Mouse (Mus musculus) hindbrain, postnatal 0 days (tissue): Measurements from ENCODE around the gene Dctn2. TPM values are rescaled to one million over a fixed set of nuclear protein-coding genes. Genes with fewer than 3 reads are reported as not detected.

ENCODE experiments used
- ATAC-seq: fragments of 200-750 bp; cut with Nextera tagmentation; 2 replicates; pipeline ENCODE4 v1.8.0; 2017; ENCODE audit warnings: mild to moderate bottlenecking, moderate TSS enrichment, moderate library complexity
- DNase-seq: peaks from one replicate; pipeline ENCODE4 v3.0.0-alpha.2; 2015; ENCODE audit warnings: low spot score
- H3K27ac ChIP-seq: fragments of 300-500 bp; sonication (generic); 2 replicates; pipeline ENCODE4 v1.5.1; 2014; ENCODE audit warnings: mild to moderate bottlenecking
- H3K27me3 ChIP-seq: fragments of 300-500 bp; sonication (generic); 2 replicates; pipeline ENCODE4 v1.6.1; 2014; ENCODE audit warnings: low read length, mixed read lengths; ENCODE audit not compliant: insufficient read depth
- H3K36me3 ChIP-seq: fragments of 300-500 bp; sonication (generic); 2 replicates; pipeline ENCODE4 v1.6.1; 2014; ENCODE audit warnings: low read length, mixed read lengths; ENCODE audit not compliant: insufficient read depth
- H3K4me1 ChIP-seq: fragments of 300-500 bp; sonication (generic); 2 replicates; pipeline ENCODE4 v1.6.1; 2014; ENCODE audit warnings: antibody characterized with exemption, low read length, mixed read lengths; ENCODE audit not compliant: insufficient read depth
- H3K4me2 ChIP-seq: fragments of 300-500 bp; sonication (generic); 2 replicates; pipeline ENCODE4 v1.6.1; 2014; ENCODE audit warnings: low read depth, mild to moderate bottlenecking, low read length, moderate library complexity, mixed read lengths
- H3K4me3 ChIP-seq: fragments of 300-500 bp; sonication (generic); 2 replicates; pipeline ENCODE4 v1.5.1; 2014; ENCODE audit warnings: low read length
- H3K9ac ChIP-seq: fragments of 300-500 bp; sonication (generic); replicated peaks from 2 replicates; pipeline ENCODE4 v1.6.1; 2014; ENCODE audit warnings: mild to moderate bottlenecking, low read length, moderate library complexity, mixed read lengths
- H3K9me3 ChIP-seq: fragments of 300-500 bp; sonication (generic); 2 replicates; pipeline ENCODE4 v1.6.1; 2016; ENCODE audit warnings: low read length, mixed read lengths
- CTCF ChIP-seq: IDR thresholded peaks from 2 replicates; pipeline ENCODE4 v1.5.1; 2016; ENCODE audit warnings: antibody characterized with exemption, control low read depth, low read depth
- WGBS: fragments of 180-500 bp; shearing (Covaris S2); extraction: QIAGEN DNeasy Blood & Tissue Kit; methylation state at CpG from one replicate; pipeline ENCODE4 v1.1.7; 2014; 5-methylcytosine and 5-hydroxymethylcytosine counted together
- polyA plus RNA-seq: library from polyadenylated mRNA; unstranded; fragments of >200 nt; fragmentation: Nextera tagmentation; extraction: Ambion mirVana; gene quantifications from 2 replicates; pipeline ENCODE4 v1.2.1, GENCODE M21; 2015
- total RNA-seq: library from RNA; depleted of rRNA; stranded (reverse); fragments of >200 nt; gene quantifications from 2 replicates; pipeline ENCODE4 v1.2.3, GENCODE M21; 2014; rRNA removed

Dctn2 gene
- total RNA-seq (314 and 348 TPM in 2 replicates), polyA plus RNA-seq (319 and 323 TPM in 2 replicates)

DNA sequence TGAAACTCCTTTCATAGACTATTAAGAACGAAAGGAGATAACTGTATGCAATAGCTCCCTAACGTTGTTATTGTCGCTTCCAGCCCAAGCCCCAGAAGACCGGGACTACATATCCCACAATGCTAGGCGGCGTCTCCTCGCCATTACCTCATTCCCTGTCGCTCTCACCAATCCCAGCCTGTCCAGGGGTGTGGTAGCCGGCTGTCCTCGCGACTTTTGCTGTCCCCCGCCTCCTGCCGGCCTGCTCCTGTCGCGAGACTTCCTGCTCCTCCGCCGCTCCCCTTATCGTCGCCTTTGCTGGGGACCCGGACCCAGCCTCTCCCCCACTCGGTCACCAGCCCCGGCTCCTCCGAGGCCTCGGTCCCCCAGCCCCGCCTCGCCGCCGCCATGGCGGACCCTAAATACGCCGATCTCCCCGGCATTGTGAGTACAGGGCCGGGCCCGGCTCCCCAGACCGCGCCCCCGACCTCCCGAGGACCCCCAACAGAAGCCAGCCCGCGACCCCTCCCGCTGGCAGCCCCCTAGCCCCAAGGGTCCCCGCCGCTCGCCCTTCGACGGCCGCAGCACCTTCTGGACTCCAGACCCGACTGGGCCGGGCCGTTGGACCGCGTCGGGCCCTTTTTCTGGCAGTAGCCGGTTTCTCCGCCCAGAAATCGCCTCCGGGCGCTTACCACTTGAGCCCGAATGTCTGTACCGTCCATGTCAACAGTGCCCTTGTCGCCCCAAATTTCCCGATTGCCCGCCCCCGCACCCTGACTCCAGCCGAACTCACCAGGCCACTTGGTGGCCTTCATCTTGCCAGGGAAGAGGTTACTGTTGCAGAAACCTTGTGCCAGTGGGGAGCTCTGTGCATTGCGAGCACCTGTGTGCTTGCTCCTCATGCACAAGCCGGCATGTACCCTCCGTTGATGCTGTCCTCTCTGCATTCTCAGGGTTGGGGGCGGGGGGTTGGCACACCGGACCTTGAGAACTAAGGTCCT lies at the start of gene Dctn2:
Gene Dctn2 (plus strand): TSS at position 257 of the 980 bp plus-strand sequence.
- H3K36me3 ChIP-seq = peaks cover 17% of the 10 kb centered on the region; the same call in 1 of the 2 replicates
- H3K27me3 ChIP-seq = no peaks in the 10 kb centered on the region
- WGBS = under 1% methylated on average over 65 of the region's 70 CpGs
- H3K4me1 ChIP-seq = peaks cover 21% of the 10 kb centered on the region; the same call in 1 of the 2 replicates
- DNase-seq = peak; percentile 96
- peak within 1 kb of the TSS; percentile 100 for H3K9ac ChIP-seq
- peak within 1 kb of the TSS; percentile 94 for H3K4me2 ChIP-seq
- TF ChIP-seq CTCF = peak; percentile 37
- peak; percentile 97 for ATAC-seq
- H3K9me3 ChIP-seq = no peaks in the 10 kb centered on the region
- peak within 1 kb of the TSS; percentile 94 for H3K27ac ChIP-seq
- peak within 1 kb of the TSS; percentile 73 for H3K4me3 ChIP-seq

DNA sequence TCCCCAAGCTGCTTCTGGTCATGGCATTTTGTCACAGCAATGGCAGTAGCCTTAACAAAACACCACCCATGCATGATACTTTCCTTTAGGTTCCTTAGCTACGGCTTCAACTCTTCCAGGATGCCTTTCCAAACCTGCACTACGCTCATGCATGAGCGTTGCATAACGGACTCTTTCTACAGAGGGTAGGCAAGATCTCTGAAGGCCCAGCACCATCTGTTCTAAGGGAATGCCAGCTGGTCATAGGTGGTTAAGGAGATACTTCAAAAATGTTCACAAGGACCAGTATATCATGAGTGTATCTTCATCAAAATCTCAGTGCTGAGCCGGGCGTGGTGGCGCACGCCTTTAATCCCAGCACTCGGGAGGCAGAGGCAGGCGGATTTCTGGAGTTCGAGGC lies 49.7 kb upstream of the Dctn2 start:
- Histone ChIP-seq H3K9me3 (no peaks in the 10 kb centered on the region), H3K9ac (no peak overlapping the region), H3K27ac (no peak overlapping the region), H3K27me3 (no peaks in the 10 kb centered on the region), H3K4me2 (no peak overlapping the region), H3K4me1 (no peaks in the 10 kb centered on the region; the same call in 1 of the 2 replicates), H3K36me3 (no peaks in the 10 kb centered on the region), H3K4me3 (no peak overlapping the region)
- no peak for TF ChIP-seq CTCF
- DNase-seq (no peak), ATAC-seq (no peak)
- 94% methylated on average over 11 of the region's 11 CpGs for WGBS

DNA sequence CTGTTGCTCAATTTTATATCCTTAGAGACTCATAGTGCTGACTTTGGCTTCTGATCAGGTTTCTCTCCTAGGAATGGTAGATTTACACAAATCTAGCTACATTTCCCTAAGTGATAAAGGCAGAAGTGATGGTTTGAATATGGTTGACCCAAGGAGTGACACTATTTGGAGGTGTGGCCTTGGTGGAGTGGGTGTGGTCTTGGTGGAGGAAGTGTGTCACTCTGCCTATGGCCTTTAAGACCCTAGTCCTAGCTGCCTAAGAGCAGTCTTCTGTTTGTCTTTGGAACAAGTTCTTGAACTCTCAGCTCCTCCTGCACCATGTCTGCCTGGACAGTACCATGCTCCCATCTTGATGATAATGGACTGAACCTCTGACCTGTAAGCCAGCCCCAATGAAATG lies 49.0 kb upstream of the Dctn2 start:
- no peaks in the 10 kb centered on the region for H3K4me1 ChIP-seq
- no peak overlapping the region for H3K27ac ChIP-seq
- no peak overlapping the region for H3K4me3 ChIP-seq
- no peak overlapping the region for H3K4me2 ChIP-seq
- no peak overlapping the region for H3K9ac ChIP-seq
- ATAC-seq = no peak
- no peak for DNase-seq
- TF ChIP-seq CTCF = no peak
- H3K27me3 ChIP-seq = no peaks in the 10 kb centered on the region
- H3K9me3 ChIP-seq = no peaks in the 10 kb centered on the region
- H3K36me3 ChIP-seq = no peaks in the 10 kb centered on the region

DNA sequence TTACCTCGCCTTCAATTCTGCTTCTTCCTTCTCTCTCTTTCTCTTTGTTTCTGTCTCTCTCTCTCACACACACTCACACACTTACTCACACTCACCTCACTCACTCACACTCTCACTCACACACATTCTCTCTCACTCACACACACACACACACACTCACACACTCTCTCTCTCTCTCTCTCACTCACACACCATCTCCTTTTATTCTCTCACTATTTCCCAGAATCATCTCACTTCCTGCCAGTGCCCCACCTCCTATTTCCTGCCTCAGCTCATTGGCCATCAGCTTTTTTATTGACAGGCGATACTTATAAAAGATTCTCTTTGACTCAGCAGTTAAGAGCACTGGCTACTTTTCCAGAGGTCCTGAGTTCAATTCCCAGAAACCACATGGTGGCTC lies 47.8 kb upstream of the Dctn2 start:
- Histone ChIP-seq H3K4me3 (no peak overlapping the region), H3K27ac (no peak overlapping the region), H3K36me3 (no peaks in the 10 kb centered on the region), H3K9ac (no peak overlapping the region), H3K9me3 (no peaks in the 10 kb centered on the region), H3K27me3 (no peaks in the 10 kb centered on the region), H3K4me1 (no peaks in the 10 kb centered on the region), H3K4me2 (no peak overlapping the region)
- 90% methylated on average over 2 of the region's 2 CpGs for WGBS
- ATAC-seq = no peak
- TF ChIP-seq CTCF = no peak
- no peak for DNase-seq

DNA sequence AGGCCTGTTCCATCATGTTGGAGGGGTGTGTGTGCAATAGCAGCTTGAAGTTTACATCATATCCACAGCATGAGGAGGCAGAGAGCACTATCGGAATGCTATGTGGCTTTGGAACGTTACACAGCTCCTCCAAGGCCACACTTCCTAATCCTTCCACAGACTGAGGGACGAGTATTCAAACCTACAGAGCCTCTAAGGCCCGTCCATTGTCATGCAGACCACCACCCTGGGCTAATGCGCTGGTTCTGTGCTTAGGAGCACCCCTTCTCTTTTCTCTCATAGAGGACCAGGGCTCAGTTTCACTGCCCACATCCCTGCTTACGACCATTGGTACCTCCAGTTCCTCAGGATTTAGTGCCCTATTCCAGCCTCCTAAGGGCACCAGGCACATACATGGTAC lies 41.0 kb upstream of the Dctn2 start:
- H3K27ac ChIP-seq = no peak overlapping the region
- no peak overlapping the region for H3K9ac ChIP-seq
- no peaks in the 10 kb centered on the region for H3K9me3 ChIP-seq
- H3K4me3 ChIP-seq = no peak overlapping the region
- no peak for TF ChIP-seq CTCF
- 31% methylated on average over 6 of the region's 6 CpGs for WGBS
- H3K4me1 ChIP-seq = no peaks in the 10 kb centered on the region
- peaks cover 12% of the 10 kb centered on the region; the same call in 1 of the 2 replicates for H3K36me3 ChIP-seq
- no peak overlapping the region for H3K4me2 ChIP-seq
- DNase-seq (no peak), ATAC-seq (no peak)
- H3K27me3 ChIP-seq = no peaks in the 10 kb centered on the region

DNA sequence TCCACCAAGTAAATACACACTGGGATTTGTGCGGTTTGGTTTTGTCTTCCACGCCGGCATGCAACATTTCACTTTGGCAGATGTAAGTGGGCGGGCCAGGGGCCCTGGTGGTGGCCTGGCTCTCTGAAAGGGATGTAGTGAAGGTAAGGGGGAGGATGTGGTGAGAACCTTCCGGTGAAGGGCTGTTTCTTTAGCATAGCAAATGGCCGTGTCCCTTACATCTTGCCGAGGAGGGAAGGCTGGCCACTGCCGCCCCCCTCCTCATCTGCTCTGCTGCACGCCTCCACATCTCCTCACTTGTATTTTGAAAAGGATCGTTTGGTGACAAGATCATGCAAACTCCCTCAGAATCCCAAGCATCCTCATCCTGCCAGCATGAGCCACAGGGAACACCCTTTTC lies 40.4 kb upstream of the Dctn2 start:
- Histone ChIP-seq H3K9me3 (no peaks in the 10 kb centered on the region), H3K27me3 (no peaks in the 10 kb centered on the region), H3K36me3 (peaks cover 16% of the 10 kb centered on the region; the same call in 1 of the 2 replicates), H3K9ac (no peak overlapping the region), H3K27ac (no peak overlapping the region), H3K4me2 (no peak overlapping the region), H3K4me3 (no peak overlapping the region), H3K4me1 (no peaks in the 10 kb centered on the region)
- ATAC-seq = no peak
- no peak for DNase-seq
- WGBS = 23% methylated on average over 10 of the region's 10 CpGs
- no peak for TF ChIP-seq CTCF
